Mouse (Mus musculus): ENCODE measurements around the gene Ces2f. TPM values are rescaled to one million over a fixed set of nuclear protein-coding genes. Genes with fewer than 3 reads are reported as not detected.
"Not testable (repeated sequence)": the region's sequence is repeated elsewhere in the genome, so short reads cannot be mapped to it uniquely, and the experiment has no call there.

The Ces2f gene
- polyA plus RNA-seq (2014; fragmentation: Nextera tagmentation; extraction: Ambion mirVana) = not detected in 2 replicates

DNA sequence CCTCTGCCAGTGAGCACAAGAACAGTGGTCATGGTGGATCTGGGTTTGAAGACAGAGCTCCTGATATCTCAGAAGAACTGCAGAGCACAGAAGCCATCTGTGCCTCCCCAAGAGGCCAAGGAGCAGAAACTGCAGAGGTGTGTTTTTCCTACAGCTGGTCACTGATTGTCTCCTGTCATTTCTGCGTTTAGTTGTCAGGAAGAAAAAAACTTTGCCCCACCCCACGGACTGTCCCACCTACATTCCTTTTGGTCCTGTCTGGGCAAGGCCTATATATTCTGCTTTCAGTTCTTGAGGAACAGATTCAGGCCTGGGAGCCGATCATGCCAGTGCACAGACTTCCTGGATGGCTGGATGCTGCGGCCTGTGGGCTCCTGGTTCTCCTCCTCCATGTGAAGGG, at the start of gene Ces2f:
Ces2f (plus strand) TSS at position 301 of the 400 bp plus-strand sequence.
- H3K36me3 ChIP-seq (ENCODE audit: control insufficient read depth, insufficient read depth, low read length) = no peaks in the 10 kb centered on the region
- no peak within 1 kb of the TSS for H3K9ac ChIP-seq (ENCODE audit: low read depth, low read length)
- H3K27me3 ChIP-seq (ENCODE audit: control insufficient read depth, insufficient read depth, low read length) = no peaks in the 10 kb centered on the region
- no peak within 1 kb of the TSS for H3K27ac ChIP-seq (ENCODE audit: low read depth, low read length)
- ATAC-seq (replicated peaks; ENCODE audit: insufficient number of reproducible peaks, low FRiP score, low TSS enrichment) = no peak
- no peak within 1 kb of the TSS for H3K4me2 ChIP-seq
- H3K4me3 ChIP-seq (ENCODE audit: low read depth, low read length) = no peak within 1 kb of the TSS
- H3K9me3 ChIP-seq (replicated peaks; ENCODE audit: control insufficient read depth, low read length) = no peaks in the 10 kb centered on the region
- WGBS (ENCODE audit: insufficient replicate concordance) = 70% methylated on average over 4 of the region's 4 CpGs
- no peaks in the 10 kb centered on the region for H3K4me1 ChIP-seq (ENCODE audit: control insufficient read depth, insufficient read depth, low read length)

DNA sequence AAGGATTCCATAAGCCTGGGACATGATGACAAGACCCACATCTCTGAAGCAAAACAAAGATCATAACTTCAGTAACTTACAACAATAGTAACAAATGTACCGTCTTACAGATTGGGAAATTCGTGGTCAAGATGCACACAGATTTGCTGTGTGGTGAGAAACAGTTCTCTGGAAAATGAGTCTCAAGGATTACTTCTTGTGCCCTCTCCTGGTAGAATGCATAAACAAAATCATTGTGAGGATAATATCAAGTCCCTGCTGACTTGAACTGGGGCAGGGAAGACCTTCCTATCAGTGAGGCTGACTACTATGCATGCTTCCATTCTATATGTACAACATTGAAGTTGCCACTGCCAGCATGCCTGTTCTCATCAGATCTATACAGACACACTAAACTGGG, 45.4 kb upstream of the Ces2f start:
- ATAC-seq (replicated peaks; ENCODE audit: insufficient number of reproducible peaks, low FRiP score, low TSS enrichment) = no peak
- H3K9me3 ChIP-seq (replicated peaks; ENCODE audit: control insufficient read depth, low read length) = no peaks in the 10 kb centered on the region
- no peaks in the 10 kb centered on the region for H3K27me3 ChIP-seq (ENCODE audit: control insufficient read depth, insufficient read depth, low read length)
- no peaks in the 10 kb centered on the region for H3K4me1 ChIP-seq (ENCODE audit: control insufficient read depth, insufficient read depth, low read length)
- H3K27ac ChIP-seq (ENCODE audit: low read depth, low read length) = no peak overlapping the region
- no peak overlapping the region for H3K4me2 ChIP-seq
- no peak overlapping the region for H3K9ac ChIP-seq (ENCODE audit: low read depth, low read length)
- WGBS (ENCODE audit: insufficient replicate concordance) = 75% methylated on average over 2 of the region's 2 CpGs
- no peaks in the 10 kb centered on the region for H3K36me3 ChIP-seq (ENCODE audit: control insufficient read depth, insufficient read depth, low read length)
- H3K4me3 ChIP-seq (ENCODE audit: low read depth, low read length) = no peak overlapping the region

DNA sequence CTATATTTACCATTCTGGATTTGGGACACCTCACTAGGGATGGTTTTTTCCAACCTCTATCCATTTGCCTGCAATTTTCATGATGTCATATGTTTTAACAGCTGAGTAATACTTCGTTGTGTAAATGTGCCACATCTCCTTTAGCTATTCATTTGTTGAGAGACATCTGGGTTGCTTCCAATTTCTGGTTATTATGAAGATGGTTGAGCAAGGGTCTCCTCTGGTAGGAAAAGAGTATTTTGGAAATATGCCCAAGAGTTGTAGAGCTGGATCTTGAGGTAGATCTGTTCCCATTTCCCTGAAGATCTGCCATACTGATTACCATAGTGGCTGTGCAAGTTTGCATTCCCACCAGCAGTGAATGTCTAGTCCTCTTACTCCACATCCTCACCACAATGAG, 40.0 kb upstream of the Ces2f start:
- no peak overlapping the region for H3K4me3 ChIP-seq (ENCODE audit: low read depth, low read length)
- H3K4me2 ChIP-seq = no peak overlapping the region
- no peak overlapping the region for H3K9ac ChIP-seq (ENCODE audit: low read depth, low read length)
- H3K4me1 ChIP-seq (ENCODE audit: control insufficient read depth, insufficient read depth, low read length) = no peaks in the 10 kb centered on the region
- 44% methylated on average over 1 of the region's 1 CpGs for WGBS (ENCODE audit: insufficient replicate concordance)
- H3K27me3 ChIP-seq (ENCODE audit: control insufficient read depth, insufficient read depth, low read length) = no peaks in the 10 kb centered on the region
- no peaks in the 10 kb centered on the region for H3K9me3 ChIP-seq (replicated peaks; ENCODE audit: control insufficient read depth, low read length)
- H3K36me3 ChIP-seq (ENCODE audit: control insufficient read depth, insufficient read depth, low read length) = no peaks in the 10 kb centered on the region
- no peak overlapping the region for H3K27ac ChIP-seq (ENCODE audit: low read depth, low read length)
- no peak for ATAC-seq (replicated peaks; ENCODE audit: insufficient number of reproducible peaks, low FRiP score, low TSS enrichment)

DNA sequence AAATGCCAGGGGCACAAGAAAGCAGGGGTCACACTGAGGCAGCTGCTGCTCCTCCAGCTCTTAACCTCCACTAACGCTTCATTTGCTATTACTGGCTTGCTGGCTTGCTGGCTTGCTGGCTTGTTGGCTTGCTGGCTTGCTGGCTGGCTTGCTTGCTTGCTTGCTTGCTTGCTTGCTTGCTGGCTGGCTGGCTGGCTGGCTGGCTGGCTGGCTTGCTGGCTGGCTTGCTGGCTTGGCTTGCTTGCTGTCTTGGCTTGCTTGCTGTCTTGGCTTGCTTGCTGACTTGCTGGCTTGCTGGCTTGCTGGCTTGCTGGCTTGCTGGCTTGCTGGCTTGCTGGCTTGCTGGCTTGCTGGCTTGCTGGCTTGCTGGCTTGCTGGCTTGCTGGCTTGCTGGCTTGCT, 38.1 kb upstream of the Ces2f start:
- not testable (repeated sequence) for H3K36me3 ChIP-seq (ENCODE audit: control insufficient read depth, insufficient read depth, low read length); H3K9ac ChIP-seq (ENCODE audit: low read depth, low read length); H3K9me3 ChIP-seq (replicated peaks; ENCODE audit: control insufficient read depth, low read length); H3K27me3 ChIP-seq (ENCODE audit: control insufficient read depth, insufficient read depth, low read length); H3K27ac ChIP-seq (ENCODE audit: low read depth, low read length); H3K4me1 ChIP-seq (ENCODE audit: control insufficient read depth, insufficient read depth, low read length); ATAC-seq (replicated peaks; ENCODE audit: insufficient number of reproducible peaks, low FRiP score, low TSS enrichment); H3K4me2 ChIP-seq; H3K4me3 ChIP-seq (ENCODE audit: low read depth, low read length)
- 71% methylated on average over 1 of the region's 1 CpGs for WGBS (ENCODE audit: insufficient replicate concordance)

DNA sequence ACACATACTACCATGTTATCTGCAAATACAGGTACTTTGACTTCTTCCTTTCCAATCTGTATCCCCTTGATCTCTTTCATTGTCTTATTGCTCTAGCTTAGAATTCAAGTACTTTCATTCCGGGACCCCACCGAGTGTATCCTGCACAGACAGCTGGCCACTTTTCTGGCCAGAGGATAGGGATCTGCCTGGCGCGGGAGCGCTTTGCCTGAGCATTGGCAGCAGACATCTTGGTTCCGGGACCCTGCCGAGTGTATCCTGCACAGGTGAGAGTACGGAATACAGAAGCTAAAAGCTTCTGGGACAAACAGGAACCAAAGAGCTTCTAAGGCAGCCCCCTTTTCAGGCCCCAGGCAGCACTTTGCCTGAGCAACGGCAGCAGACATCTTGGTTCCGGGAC, 37.5 kb upstream of the Ces2f start:
- H3K9me3 ChIP-seq (replicated peaks; ENCODE audit: control insufficient read depth, low read length); H3K36me3 ChIP-seq (ENCODE audit: control insufficient read depth, insufficient read depth, low read length); H3K4me3 ChIP-seq (ENCODE audit: low read depth, low read length); H3K4me2 ChIP-seq; H3K27me3 ChIP-seq (ENCODE audit: control insufficient read depth, insufficient read depth, low read length); H3K27ac ChIP-seq (ENCODE audit: low read depth, low read length); H3K9ac ChIP-seq (ENCODE audit: low read depth, low read length); H3K4me1 ChIP-seq (ENCODE audit: control insufficient read depth, insufficient read depth, low read length); ATAC-seq (replicated peaks; ENCODE audit: insufficient number of reproducible peaks, low FRiP score, low TSS enrichment): not testable (repeated sequence)
- 85% methylated on average over 10 of the region's 10 CpGs for WGBS (ENCODE audit: insufficient replicate concordance)

DNA sequence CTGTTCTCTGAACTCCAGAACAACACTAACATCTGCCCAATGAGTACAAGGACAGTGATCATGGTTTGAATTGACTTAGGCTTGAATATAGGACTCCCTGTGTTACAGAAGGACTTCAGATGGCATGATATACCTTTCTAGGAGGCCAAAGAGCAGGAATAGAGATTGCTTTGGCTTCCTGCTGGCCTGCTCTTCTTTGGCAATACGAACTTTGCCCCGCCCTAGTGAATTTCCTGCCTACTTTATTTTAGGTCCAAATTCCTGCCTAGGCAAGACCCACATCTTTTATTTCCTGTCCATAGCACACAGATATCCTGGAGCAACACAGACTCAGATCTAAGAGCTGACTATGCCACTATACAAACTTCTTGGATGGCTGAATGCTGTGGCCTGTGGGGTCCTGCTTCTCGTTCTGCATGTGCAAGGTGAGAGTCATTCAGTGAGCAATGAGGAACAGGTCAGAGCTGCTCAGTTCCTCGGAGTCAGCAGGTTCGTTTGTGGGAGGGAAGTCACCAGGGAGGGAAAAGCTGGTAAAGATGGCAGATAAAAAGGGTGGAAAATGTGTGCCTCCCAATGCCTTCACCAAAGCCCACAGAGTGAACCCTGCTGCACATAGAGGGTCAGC, 21.1 kb upstream of the Ces2f start, which contains the start of gene Ces2e:
Ces2e (plus strand) TSS at position 289 of the 625 bp plus-strand sequence.
- Histone ChIP-seq H3K4me3 (ENCODE audit: low read depth, low read length) (no peak within 1 kb of the TSS), H3K27me3 (ENCODE audit: control insufficient read depth, insufficient read depth, low read length) (no peaks in the 10 kb centered on the region), H3K4me1 (ENCODE audit: control insufficient read depth, insufficient read depth, low read length) (no peaks in the 10 kb centered on the region), H3K9me3 (replicated peaks; ENCODE audit: control insufficient read depth, low read length) (no peaks in the 10 kb centered on the region), H3K4me2 (no peak within 1 kb of the TSS), H3K36me3 (ENCODE audit: control insufficient read depth, insufficient read depth, low read length) (no peaks in the 10 kb centered on the region), H3K27ac (ENCODE audit: low read depth, low read length) (no peak within 1 kb of the TSS), H3K9ac (ENCODE audit: low read depth, low read length) (no peak within 1 kb of the TSS)
- WGBS (ENCODE audit: insufficient replicate concordance) = 74% methylated on average over 5 of the region's 5 CpGs
- no peak for ATAC-seq (replicated peaks; ENCODE audit: insufficient number of reproducible peaks, low FRiP score, low TSS enrichment)

DNA sequence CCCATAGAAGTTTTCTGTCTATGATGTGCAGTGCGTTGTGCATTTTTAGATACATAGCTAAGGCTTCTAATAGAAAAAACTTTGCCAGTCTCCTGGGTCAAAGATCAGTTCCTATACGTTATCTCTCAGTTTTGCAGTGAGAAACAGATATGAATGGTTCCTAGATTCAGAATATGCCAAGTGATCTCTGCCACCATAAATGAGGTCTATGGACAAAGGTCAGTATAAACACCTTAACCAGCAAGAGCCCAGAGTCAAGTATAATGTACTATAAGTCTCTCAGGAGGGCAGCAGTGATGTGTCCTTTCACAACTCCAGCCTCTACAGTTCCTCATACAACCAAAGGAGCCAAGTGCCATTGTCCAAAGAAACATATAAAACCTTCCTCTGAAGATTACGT, 19.9 kb upstream of the Ces2f start:
- no peaks in the 10 kb centered on the region for H3K27me3 ChIP-seq (ENCODE audit: control insufficient read depth, insufficient read depth, low read length)
- 76% methylated on average over 3 of the region's 3 CpGs for WGBS (ENCODE audit: insufficient replicate concordance)
- H3K9ac ChIP-seq (ENCODE audit: low read depth, low read length) = no peak overlapping the region
- no peaks in the 10 kb centered on the region for H3K4me1 ChIP-seq (ENCODE audit: control insufficient read depth, insufficient read depth, low read length)
- H3K36me3 ChIP-seq (ENCODE audit: control insufficient read depth, insufficient read depth, low read length) = no peaks in the 10 kb centered on the region
- H3K27ac ChIP-seq (ENCODE audit: low read depth, low read length) = no peak overlapping the region
- H3K4me2 ChIP-seq = no peak overlapping the region
- ATAC-seq (replicated peaks; ENCODE audit: insufficient number of reproducible peaks, low FRiP score, low TSS enrichment) = no peak
- H3K4me3 ChIP-seq (ENCODE audit: low read depth, low read length) = no peak overlapping the region
- H3K9me3 ChIP-seq (replicated peaks; ENCODE audit: control insufficient read depth, low read length) = no peaks in the 10 kb centered on the region

DNA sequence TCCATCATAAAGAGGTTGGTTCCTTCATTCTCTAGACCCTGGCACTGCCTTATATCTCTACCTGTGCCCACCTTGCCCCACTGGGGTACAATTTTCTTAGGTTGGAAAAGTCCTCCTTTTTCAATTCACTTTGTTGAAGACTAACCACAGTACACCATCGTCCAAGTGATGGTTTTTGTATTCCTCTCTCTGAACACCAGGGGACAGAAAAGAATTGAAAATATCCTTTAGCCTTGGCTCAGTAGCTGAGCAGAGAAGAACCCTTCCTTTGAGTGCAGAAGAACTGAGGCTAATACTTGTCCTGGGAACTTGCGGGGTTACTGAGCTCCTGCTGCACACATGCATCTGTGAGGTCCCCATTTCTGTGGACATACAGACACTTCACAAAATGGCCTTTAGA, 2.5 kb upstream of the Ces2f start:
- Histone ChIP-seq H3K36me3 (ENCODE audit: control insufficient read depth, insufficient read depth, low read length) (no peaks in the 10 kb centered on the region), H3K4me2 (no peak overlapping the region), H3K4me3 (ENCODE audit: low read depth, low read length) (no peak overlapping the region), H3K4me1 (ENCODE audit: control insufficient read depth, insufficient read depth, low read length) (no peaks in the 10 kb centered on the region), H3K27ac (ENCODE audit: low read depth, low read length) (no peak overlapping the region), H3K9me3 (replicated peaks; ENCODE audit: control insufficient read depth, low read length) (no peaks in the 10 kb centered on the region), H3K9ac (ENCODE audit: low read depth, low read length) (no peak overlapping the region), H3K27me3 (ENCODE audit: control insufficient read depth, insufficient read depth, low read length) (no peaks in the 10 kb centered on the region)
- WGBS (ENCODE audit: insufficient replicate concordance) = 71% methylated on average over 2 of the region's 2 CpGs
- no peak for ATAC-seq (replicated peaks; ENCODE audit: insufficient number of reproducible peaks, low FRiP score, low TSS enrichment)

DNA sequence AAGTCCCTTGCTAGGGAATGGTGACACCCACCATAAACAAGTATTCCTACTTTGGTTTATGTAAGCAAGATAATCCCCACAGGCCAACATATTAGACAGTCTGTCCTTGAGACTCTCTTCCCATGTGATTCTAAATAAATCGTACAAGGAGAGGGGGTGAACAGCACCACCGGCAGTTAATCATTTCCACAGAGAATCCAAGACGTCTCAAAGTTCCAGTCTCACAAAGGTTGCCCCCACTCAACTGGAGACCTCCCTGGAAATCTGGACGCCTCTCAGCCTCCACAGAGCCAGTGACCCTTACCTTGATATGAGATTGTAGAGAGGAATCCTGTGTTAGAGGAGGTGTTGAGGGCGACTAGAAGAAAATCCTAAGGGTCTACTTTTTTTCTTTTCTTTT, 1.9 kb downstream of the Ces2f start:
- WGBS (ENCODE audit: insufficient replicate concordance) = 74% methylated on average over 5 of the region's 5 CpGs
- Histone ChIP-seq H3K4me1 (ENCODE audit: control insufficient read depth, insufficient read depth, low read length) (no peaks in the 10 kb centered on the region), H3K36me3 (ENCODE audit: control insufficient read depth, insufficient read depth, low read length) (no peaks in the 10 kb centered on the region), H3K9me3 (replicated peaks; ENCODE audit: control insufficient read depth, low read length) (no peaks in the 10 kb centered on the region), H3K9ac (ENCODE audit: low read depth, low read length) (no peak overlapping the region), H3K27ac (ENCODE audit: low read depth, low read length) (no peak overlapping the region), H3K4me3 (ENCODE audit: low read depth, low read length) (no peak overlapping the region), H3K4me2 (no peak overlapping the region), H3K27me3 (ENCODE audit: control insufficient read depth, insufficient read depth, low read length) (no peaks in the 10 kb centered on the region)
- no peak for ATAC-seq (replicated peaks; ENCODE audit: insufficient number of reproducible peaks, low FRiP score, low TSS enrichment)

Measured in heart, embryonic 11.5 days (tissue).